Mouse (Mus musculus) liver, embryonic 16.5 days (tissue): ENCODE data around the gene Pde7b. TPM values are rescaled to one million over a fixed set of nuclear protein-coding genes. Genes with fewer than 3 reads are reported as not detected.

ENCODE experiments used
- ATAC-seq: fragments of 200-750 bp; cut with Nextera tagmentation; 2 replicates; pipeline ENCODE4 v1.8.0; 2017; ENCODE audit warnings: low read depth, mild to moderate bottlenecking, moderate number of reproducible peaks, moderate library complexity
- H3K27ac ChIP-seq: fragments of 300-500 bp; sonication (generic); 2 replicates; pipeline ENCODE4 v1.5.1; 2014; ENCODE audit warnings: mild to moderate bottlenecking, low read length
- H3K27me3 ChIP-seq: fragments of 300-500 bp; sonication (generic); 2 replicates; pipeline ENCODE4 v1.6.1; 2014; ENCODE audit warnings: low read depth, low read length, mixed read lengths; ENCODE audit not compliant: control insufficient read depth, insufficient read depth
- H3K36me3 ChIP-seq: fragments of 300-500 bp; sonication (generic); 2 replicates; pipeline ENCODE4 v1.6.1; 2014; ENCODE audit warnings: mild to moderate bottlenecking; ENCODE audit not compliant: control insufficient read depth, insufficient read depth
- H3K4me1 ChIP-seq: fragments of 300-500 bp; sonication (generic); 2 replicates; pipeline ENCODE4 v1.6.1; 2014; ENCODE audit warnings: low read depth, low read length, mixed read lengths; ENCODE audit not compliant: control insufficient read depth
- H3K4me2 ChIP-seq: fragments of 300-500 bp; sonication (generic); 2 replicates; pipeline ENCODE4 v1.6.1; 2014; ENCODE audit warnings: low read depth, low read length, mixed read lengths
- H3K4me3 ChIP-seq: fragments of 300-500 bp; sonication (generic); 2 replicates; pipeline ENCODE4 v1.5.1; 2014; ENCODE audit warnings: low read depth, mild to moderate bottlenecking, low read length
- H3K9ac ChIP-seq: fragments of 300-500 bp; sonication (generic); 2 replicates; pipeline ENCODE4 v1.6.1; 2014; ENCODE audit warnings: low read depth, low read length
- H3K9me3 ChIP-seq: fragments of 300-500 bp; sonication (generic); replicated peaks from 2 replicates; pipeline ENCODE4 v1.6.1; 2016; ENCODE audit warnings: low read length; ENCODE audit not compliant: control insufficient read depth
- WGBS: fragments of 180-500 bp; shearing (Covaris S2); extraction: QIAGEN DNeasy Blood & Tissue Kit; methylation state at CpG from one replicate; pipeline ENCODE4 v1.1.7; 2014; ENCODE audit not compliant: insufficient replicate concordance; 5-methylcytosine and 5-hydroxymethylcytosine counted together
- polyA plus RNA-seq: library from polyadenylated mRNA; unstranded; fragments of >200 nt; fragmentation: Nextera tagmentation; extraction: Ambion mirVana; gene quantifications from 2 replicates; pipeline ENCODE4 v1.2.1, GENCODE M21; 2015

The Pde7b gene
- polyA plus RNA-seq, 1 experiment from 2014 or later: 0.25 TPM

- Histone ChIP-seq H3K27ac (no peak overlapping the region), H3K4me3 (no peak overlapping the region), H3K36me3 (no peaks in the 10 kb centered on the region), H3K9me3 (no peaks in the 10 kb centered on the region), H3K4me1 (no peaks in the 10 kb centered on the region), H3K9ac (no peak overlapping the region), H3K4me2 (no peak overlapping the region), H3K27me3 (no peaks in the 10 kb centered on the region)
- WGBS: 49% methylated on average over 3 of the region's 3 CpGs
- ATAC-seq: no peak
Observed at GRCm38 (mm10) chr10:20381352-20381751, 343.5 kb downstream of the Pde7b start.

- Histone ChIP-seq H3K9ac (no peak overlapping the region), H3K4me1 (no peaks in the 10 kb centered on the region), H3K4me3 (no peak overlapping the region), H3K36me3 (no peaks in the 10 kb centered on the region), H3K27me3 (no peaks in the 10 kb centered on the region), H3K27ac (no peak overlapping the region), H3K9me3 (no peaks in the 10 kb centered on the region), H3K4me2 (no peak overlapping the region)
- no peak for ATAC-seq
- 63% methylated on average over 3 of the region's 3 CpGs for WGBS
Observed at GRCm38 (mm10) chr10:20380798-20381197, 344.1 kb downstream of the Pde7b start.

- ATAC-seq: no peak
- no peaks in the 10 kb centered on the region for H3K36me3 ChIP-seq
- WGBS: 65% methylated on average over 9 of the region's 9 CpGs
Observed at GRCm38 (mm10) chr10:20379071-20379735, 345.7 kb downstream of the Pde7b start.

GRCm38 (mm10) chr10:20377621-20378020 lies 347.3 kb downstream of the Pde7b start:
- H3K4me3 ChIP-seq: no peak overlapping the region
- H3K27ac ChIP-seq: no peak overlapping the region
- H3K36me3 ChIP-seq: no peaks in the 10 kb centered on the region
- no peaks in the 10 kb centered on the region for H3K4me1 ChIP-seq
- H3K9me3 ChIP-seq: no peaks in the 10 kb centered on the region
- 68% methylated on average over 9 of the region's 9 CpGs for WGBS
- no peak overlapping the region for H3K9ac ChIP-seq
- no peak for ATAC-seq
- H3K4me2 ChIP-seq: no peak overlapping the region
- H3K27me3 ChIP-seq: no peaks in the 10 kb centered on the region

More at GRCm38 (mm10) chr10:20379071-20379735, 345.7 kb downstream of the Pde7b start:
- H3K9me3 ChIP-seq: no peaks in the 10 kb centered on the region
- no peaks in the 10 kb centered on the region for H3K27me3 ChIP-seq
- no peak overlapping the region for H3K4me2 ChIP-seq
- H3K27ac ChIP-seq: no peak overlapping the region
- H3K4me1 ChIP-seq: no peaks in the 10 kb centered on the region
- H3K9ac ChIP-seq: no peak overlapping the region
- no peak overlapping the region for H3K4me3 ChIP-seq

- Histone ChIP-seq H3K4me3 (no peak overlapping the region), H3K9me3 (no peaks in the 10 kb centered on the region), H3K27ac (no peak overlapping the region), H3K9ac (no peak overlapping the region), H3K4me2 (no peak overlapping the region), H3K27me3 (no peaks in the 10 kb centered on the region), H3K4me1 (no peaks in the 10 kb centered on the region), H3K36me3 (no peaks in the 10 kb centered on the region)
- ATAC-seq: no peak
- 80% methylated on average over 5 of the region's 5 CpGs for WGBS
Observed at GRCm38 (mm10) chr10:20372046-20372445, 352.8 kb downstream of the Pde7b start.

- Histone ChIP-seq H3K27me3 (no peaks in the 10 kb centered on the region), H3K27ac (no peak overlapping the region), H3K4me3 (no peak overlapping the region), H3K9ac (no peak overlapping the region), H3K4me1 (no peaks in the 10 kb centered on the region), H3K36me3 (peaks cover 3% of the 10 kb centered on the region; the same call in 1 of the 2 replicates), H3K9me3 (no peaks in the 10 kb centered on the region), H3K4me2 (no peak overlapping the region)
- no peak for ATAC-seq
- WGBS: 79% methylated on average over 4 of the region's 4 CpGs
Observed at GRCm38 (mm10) chr10:20362450-20363118, 362.3 kb downstream of the Pde7b start.

- H3K9ac ChIP-seq: no peak overlapping the region
- H3K9me3 ChIP-seq: no peaks in the 10 kb centered on the region
- no peak overlapping the region for H3K4me2 ChIP-seq
- no peak overlapping the region for H3K27ac ChIP-seq
- 57% methylated on average over 10 of the region's 10 CpGs for WGBS
- no peak for ATAC-seq
- no peaks in the 10 kb centered on the region for H3K27me3 ChIP-seq
- peaks cover 7% of the 10 kb centered on the region for H3K36me3 ChIP-seq
- no peaks in the 10 kb centered on the region for H3K4me1 ChIP-seq
- no peak overlapping the region for H3K4me3 ChIP-seq
Observed at GRCm38 (mm10) chr10:20361542-20362449, 363.1 kb downstream of the Pde7b start.

GRCm38 (mm10) chr10:20348894-20349293 lies 376.0 kb downstream of the Pde7b start:
- Histone ChIP-seq H3K4me1 (peaks cover 6% of the 10 kb centered on the region; the same call in 1 of the 2 replicates), H3K36me3 (peaks cover 13% of the 10 kb centered on the region), H3K27ac (no peak overlapping the region), H3K27me3 (no peaks in the 10 kb centered on the region), H3K4me2 (peak overlapping the region; percentile 89), H3K9ac (peak overlapping the region; percentile 84; the same call in 1 of the 2 replicates), H3K4me3 (peak overlapping the region; percentile 80), H3K9me3 (no peaks in the 10 kb centered on the region)
- WGBS: 22% methylated on average over 2 of the region's 2 CpGs
- no peak for ATAC-seq
